Mouse (Mus musculus) limb, embryonic 12.5 days (tissue): Measurements from ENCODE around the gene Arrdc1. TPM values are rescaled to one million over a fixed set of nuclear protein-coding genes. Genes with fewer than 3 reads are reported as not detected.
"Not testable (repeated sequence)": the region's sequence is repeated elsewhere in the genome, so short reads cannot be mapped to it uniquely, and the experiment has no call there.

ENCODE experiments used
- ATAC-seq: fragments of 200-750 bp; cut with Nextera tagmentation; 2 replicates; pipeline ENCODE4 v1.8.0; 2017; ENCODE audit warnings: low read depth, moderate TSS enrichment; ENCODE audit not compliant: insufficient number of reproducible peaks, insufficient read depth, low FRiP score, low TSS enrichment
- H3K27ac ChIP-seq: fragments of 300-500 bp; sonication (generic); 2 replicates; pipeline ENCODE4 v1.5.1; 2016; ENCODE audit warnings: mild to moderate bottlenecking, moderate library complexity
- H3K27me3 ChIP-seq: fragments of 300-500 bp; sonication (generic); 2 replicates; pipeline ENCODE4 v1.6.1; 2016; ENCODE audit warnings: mild to moderate bottlenecking, moderate library complexity
- H3K36me3 ChIP-seq: fragments of 300-500 bp; sonication (generic); 2 replicates; pipeline ENCODE4 v1.6.1; 2016; ENCODE audit warnings: mild to moderate bottlenecking, moderate library complexity
- H3K4me1 ChIP-seq: fragments of 300-500 bp; sonication (generic); replicated peaks from 2 replicates; pipeline ENCODE4 v1.6.1; 2016
- H3K4me2 ChIP-seq: fragments of 300-500 bp; sonication (generic); 2 replicates; pipeline ENCODE4 v1.6.1; 2016; ENCODE audit warnings: mild to moderate bottlenecking, moderate library complexity
- H3K4me3 ChIP-seq: fragments of 300-500 bp; sonication (generic); replicated peaks from 2 replicates; pipeline ENCODE4 v1.5.1; 2016; ENCODE audit warnings: mild to moderate bottlenecking
- H3K9ac ChIP-seq: fragments of 300-500 bp; sonication (generic); replicated peaks from 2 replicates; pipeline ENCODE4 v1.6.1; 2016; ENCODE audit warnings: mild to moderate bottlenecking, moderate library complexity
- H3K9me3 ChIP-seq: fragments of 300-500 bp; sonication (generic); 2 replicates; pipeline ENCODE4 v1.6.1; 2016; ENCODE audit warnings: mild to moderate bottlenecking, moderate library complexity
- WGBS: fragments of 180-500 bp; shearing (Covaris S2); methylation state at CpG from one replicate; pipeline ENCODE4 v1.1.7; 2016; 5-methylcytosine and 5-hydroxymethylcytosine counted together
- polyA plus RNA-seq: library from polyadenylated mRNA; unstranded; fragments of >200 nt; fragmentation: Nextera tagmentation; extraction: Ambion mirVana; gene quantifications from 2 replicates; pipeline ENCODE4 v1.2.1, GENCODE M21; 2016

Arrdc1 gene
- polyA plus RNA-seq, 1 experiment from 2014 or later: 21.3 TPM

DNA sequence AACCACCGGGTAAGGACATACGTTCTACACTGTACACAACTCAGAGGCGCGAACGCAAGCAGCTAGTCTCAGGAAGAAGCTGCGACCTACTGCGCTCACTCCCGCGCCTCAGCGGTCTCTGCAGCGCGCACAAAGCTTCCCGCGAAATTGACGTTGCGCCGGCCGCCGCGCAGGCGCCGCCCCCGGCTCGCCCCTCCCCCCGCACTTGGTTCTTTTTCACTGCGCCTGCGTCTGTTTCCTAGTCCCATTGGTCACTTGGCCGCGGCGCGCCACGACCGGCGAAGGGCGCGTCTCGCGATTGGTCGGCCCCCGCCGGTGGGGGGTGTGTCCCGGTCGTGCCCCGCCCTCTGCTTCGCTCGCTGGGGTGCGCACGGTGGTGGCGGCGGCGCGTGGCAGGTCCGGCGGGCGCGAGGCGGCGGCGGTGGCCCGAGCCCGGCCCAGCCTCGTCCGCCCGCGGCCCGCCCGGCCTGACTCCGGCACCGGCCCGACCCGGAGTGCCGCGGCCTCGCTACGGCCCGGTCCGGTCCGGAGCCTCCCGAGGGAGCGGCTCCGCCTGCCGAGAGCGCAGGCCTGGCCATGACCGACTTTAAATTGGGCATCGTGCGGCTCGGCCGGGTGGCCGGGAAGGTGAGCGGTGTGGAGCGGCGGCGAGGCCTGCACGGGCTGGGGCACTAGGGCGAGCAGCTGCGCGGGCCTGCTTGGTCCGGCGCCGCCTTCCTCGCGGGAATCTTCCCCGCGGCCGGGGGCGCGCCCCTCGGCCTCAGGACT is 14.6 kb upstream of the Arrdc1 start, which contains the start of gene Zmynd19:
Zmynd19 (plus strand) TSS at position 372 of the 768 bp plus-strand sequence.
- Histone ChIP-seq H3K36me3 (peaks cover 29% of the 10 kb centered on the region), H3K27me3 (no peaks in the 10 kb centered on the region), H3K27ac (peak within 1 kb of the TSS; percentile 79), H3K9me3 (no peaks in the 10 kb centered on the region), H3K4me2 (peak within 1 kb of the TSS; percentile 93), H3K4me3 (peak within 1 kb of the TSS; percentile 99), H3K9ac (peak within 1 kb of the TSS; percentile 93), H3K4me1 (peaks cover 14% of the 10 kb centered on the region)
- under 1% methylated on average over 93 of the region's 108 CpGs for WGBS
- peak; percentile 98 for ATAC-seq

DNA sequence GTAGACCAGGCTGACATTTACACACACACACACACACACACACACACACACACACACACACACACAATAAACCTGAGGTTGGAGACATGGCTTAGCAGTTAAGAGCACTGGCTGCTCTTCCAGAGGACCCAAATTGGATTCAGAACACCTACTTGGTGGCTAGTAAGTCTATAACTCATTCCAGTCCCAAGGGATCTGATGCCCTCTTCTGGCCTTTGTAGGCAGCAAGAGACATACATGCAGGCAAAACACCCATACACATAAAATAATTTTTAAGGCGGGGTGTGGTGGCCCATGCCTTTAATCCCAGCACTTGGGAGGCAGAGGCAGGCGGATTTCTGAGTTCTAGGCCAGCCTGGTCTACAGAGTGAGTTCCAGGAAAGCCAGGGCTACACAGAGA is 9.3 kb upstream of the Arrdc1 start:
- H3K9ac ChIP-seq, H3K27ac ChIP-seq, H3K9me3 ChIP-seq, H3K4me2 ChIP-seq, H3K36me3 ChIP-seq, H3K4me3 ChIP-seq, ATAC-seq, H3K4me1 ChIP-seq, H3K27me3 ChIP-seq: not testable (repeated sequence)
- WGBS: 46% methylated on average over 2 of the region's 2 CpGs

GRCm38 (mm10) chr2:24942092-24942491 is 7.0 kb upstream of the Arrdc1 start:
- no peaks in the 10 kb centered on the region for H3K36me3 ChIP-seq
- H3K27me3 ChIP-seq: no peaks in the 10 kb centered on the region
- no peak overlapping the region for H3K4me3 ChIP-seq
- no peak overlapping the region for H3K4me2 ChIP-seq
- no peak overlapping the region for H3K27ac ChIP-seq
- H3K9ac ChIP-seq: no peak overlapping the region
- no peaks in the 10 kb centered on the region for H3K9me3 ChIP-seq
- no peak for ATAC-seq
- no peaks in the 10 kb centered on the region for H3K4me1 ChIP-seq
- WGBS: 80% methylated on average over 4 of the region's 4 CpGs

- peak overlapping the region; percentile 94 for H3K4me2 ChIP-seq
- H3K27ac ChIP-seq: no peak overlapping the region
- H3K9ac ChIP-seq: peak overlapping the region; percentile 74
- 5% methylated on average over 19 of the region's 19 CpGs for WGBS
- peaks cover 8% of the 10 kb centered on the region; the same call in 1 of the 2 replicates for H3K4me1 ChIP-seq
- peak; percentile 38 for ATAC-seq
- H3K4me3 ChIP-seq: peak overlapping the region; percentile 63
- H3K9me3 ChIP-seq: no peaks in the 10 kb centered on the region
- peaks cover 19% of the 10 kb centered on the region for H3K27me3 ChIP-seq
- no peaks in the 10 kb centered on the region for H3K36me3 ChIP-seq
These were observed 550 bp downstream of the Arrdc1 start for GRCm38 (mm10) chr2:24934441-24934963.

DNA sequence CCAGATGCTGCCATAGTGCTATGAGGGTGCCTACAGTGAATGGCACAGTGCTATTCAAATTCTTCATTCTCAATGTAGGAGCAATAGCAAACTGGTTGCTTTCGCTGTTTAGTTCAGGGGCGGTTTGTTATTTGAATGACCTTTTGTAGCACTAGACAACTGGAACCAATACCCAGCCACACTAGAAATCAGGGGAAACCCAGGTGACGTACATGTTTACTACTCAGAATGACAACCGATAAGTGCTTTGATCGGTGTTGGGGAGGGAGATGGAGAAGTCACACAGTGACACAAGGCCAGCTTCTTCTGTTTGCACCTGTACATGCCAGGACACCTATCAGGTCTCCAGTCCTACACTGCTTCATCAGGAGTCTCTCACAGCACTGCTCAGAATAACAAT is 5.5 kb downstream of the Arrdc1 start:
- H3K36me3 ChIP-seq: no peaks in the 10 kb centered on the region
- H3K4me3 ChIP-seq: no peak overlapping the region
- no peak overlapping the region for H3K27ac ChIP-seq
- H3K4me1 ChIP-seq: peaks cover 8% of the 10 kb centered on the region; the same call in 1 of the 2 replicates
- H3K4me2 ChIP-seq: no peak overlapping the region
- H3K9ac ChIP-seq: no peak overlapping the region
- no peaks in the 10 kb centered on the region for H3K9me3 ChIP-seq
- WGBS: 94% methylated on average over 5 of the region's 5 CpGs
- peaks cover 26% of the 10 kb centered on the region for H3K27me3 ChIP-seq
- ATAC-seq: no peak

DNA sequence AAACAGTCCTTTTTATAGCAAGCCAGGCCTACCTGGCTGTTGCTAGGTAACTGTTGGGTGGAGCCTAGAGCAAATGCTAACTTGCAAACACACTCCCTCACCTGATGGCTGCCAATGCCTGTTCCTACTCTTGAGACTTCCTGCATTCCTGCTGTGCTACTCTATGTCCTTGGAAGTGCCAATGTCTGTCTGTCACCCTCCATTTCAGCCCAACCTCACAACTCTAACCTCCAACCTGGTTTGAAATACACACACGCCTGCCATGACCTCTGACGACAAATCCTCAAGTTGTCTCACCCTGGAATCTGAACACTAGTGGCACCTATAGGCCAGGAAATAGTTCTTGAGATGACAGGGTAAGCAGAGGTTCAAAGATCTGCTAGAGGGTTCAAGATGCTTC is 5.9 kb downstream of the Arrdc1 start:
- no peaks in the 10 kb centered on the region for H3K9me3 ChIP-seq
- H3K4me2 ChIP-seq: no peak overlapping the region
- ATAC-seq: no peak
- H3K27me3 ChIP-seq: peaks cover 21% of the 10 kb centered on the region
- H3K27ac ChIP-seq: no peak overlapping the region
- peaks cover 3% of the 10 kb centered on the region; the same call in 1 of the 2 replicates for H3K4me1 ChIP-seq
- no peak overlapping the region for H3K4me3 ChIP-seq
- no peaks in the 10 kb centered on the region for H3K36me3 ChIP-seq
- H3K9ac ChIP-seq: no peak overlapping the region
- 61% methylated on average over 2 of the region's 2 CpGs for WGBS

GRCm38 (mm10) chr2:24927810-24928479 is 7.1 kb downstream of the Arrdc1 start:
- Histone ChIP-seq H3K9me3 (no peaks in the 10 kb centered on the region), H3K4me2 (no peak overlapping the region), H3K4me1 (no peaks in the 10 kb centered on the region), H3K9ac (0 out of 2 replicates have a peak overlapping the region, but pooled peaks have one; percentile 18), H3K4me3 (no peak overlapping the region), H3K36me3 (no peaks in the 10 kb centered on the region), H3K27ac (no peak overlapping the region), H3K27me3 (peaks cover 17% of the 10 kb centered on the region)
- no peak for ATAC-seq
- WGBS: 67% methylated on average over 4 of the region's 4 CpGs

GRCm38 (mm10) chr2:24926965-24927358 is 8.1 kb downstream of the Arrdc1 start:
- H3K4me2 ChIP-seq: no peak overlapping the region
- H3K4me1 ChIP-seq: no peaks in the 10 kb centered on the region
- H3K27me3 ChIP-seq: peaks cover 17% of the 10 kb centered on the region
- 76% methylated on average over 7 of the region's 7 CpGs for WGBS
- ATAC-seq: no peak
- H3K9ac ChIP-seq: no peak overlapping the region
- H3K27ac ChIP-seq: no peak overlapping the region
- H3K4me3 ChIP-seq: no peak overlapping the region
- H3K9me3 ChIP-seq: no peaks in the 10 kb centered on the region
- no peaks in the 10 kb centered on the region for H3K36me3 ChIP-seq

DNA sequence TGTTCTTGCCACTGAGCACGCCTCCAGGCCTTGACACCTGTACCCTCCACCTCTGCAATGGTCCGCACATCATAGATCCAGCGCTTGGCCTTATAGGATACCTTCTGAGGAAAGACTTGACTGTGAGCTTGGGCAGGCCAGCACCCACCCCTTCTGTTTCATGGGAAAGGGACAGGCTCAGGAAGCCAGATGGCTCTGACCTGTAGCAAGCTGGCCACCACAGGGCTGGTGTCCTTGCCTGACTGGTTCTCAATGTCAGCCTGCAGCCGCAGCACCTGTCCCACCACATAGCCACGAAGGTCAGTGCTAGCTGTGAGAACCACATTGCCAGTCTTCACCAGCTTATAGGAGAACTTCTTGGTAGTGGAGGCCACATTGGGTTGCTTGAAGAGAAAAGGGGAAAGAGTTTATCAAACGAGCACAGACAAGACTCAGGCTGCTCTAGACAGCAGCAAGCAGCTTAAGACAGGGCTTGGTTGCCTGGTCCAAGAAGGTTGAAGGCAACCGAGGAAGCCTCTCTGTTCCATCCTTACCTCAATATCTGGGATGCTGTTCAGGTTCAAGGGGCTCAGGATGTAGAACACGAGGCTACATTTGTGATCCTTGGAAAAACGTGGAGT is 8.6 kb downstream of the Arrdc1 start:
- WGBS: 82% methylated on average over 9 of the region's 9 CpGs
- Histone ChIP-seq H3K4me2 (no peak overlapping the region), H3K27ac (no peak overlapping the region), H3K9me3 (no peaks in the 10 kb centered on the region), H3K27me3 (peaks cover 17% of the 10 kb centered on the region), H3K9ac (no peak overlapping the region), H3K4me1 (no peaks in the 10 kb centered on the region), H3K36me3 (no peaks in the 10 kb centered on the region), H3K4me3 (no peak overlapping the region)
- ATAC-seq: no peak

- Histone ChIP-seq H3K27ac (no peak overlapping the region), H3K9ac (no peak overlapping the region), H3K4me1 (no peaks in the 10 kb centered on the region), H3K4me3 (no peak overlapping the region), H3K4me2 (no peak overlapping the region), H3K36me3 (no peaks in the 10 kb centered on the region), H3K9me3 (no peaks in the 10 kb centered on the region), H3K27me3 (peaks cover 17% of the 10 kb centered on the region)
- no peak for ATAC-seq
- 80% methylated on average over 8 of the region's 8 CpGs for WGBS
These were observed 9.8 kb downstream of the Arrdc1 start for GRCm38 (mm10) chr2:24925284-24925683.

DNA sequence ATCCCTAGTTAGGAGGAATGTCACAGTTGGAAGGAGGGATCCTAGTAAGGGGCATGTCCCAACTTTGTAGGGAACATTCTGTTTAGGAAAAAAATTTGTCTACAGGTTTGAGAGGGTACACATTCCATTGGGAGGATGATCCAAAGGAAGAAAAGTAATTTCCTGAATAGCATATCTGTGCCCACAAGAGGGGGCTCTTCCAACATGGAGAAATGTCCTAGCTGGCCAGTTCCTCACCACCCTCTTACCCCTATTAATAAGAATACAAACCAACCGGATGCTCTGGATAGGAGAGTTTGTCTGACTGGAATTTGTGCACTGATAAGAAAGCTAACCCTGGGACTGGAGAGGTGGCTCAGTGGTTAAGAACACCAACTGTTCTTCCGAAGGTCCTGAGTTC is 11.5 kb downstream of the Arrdc1 start:
- Histone ChIP-seq H3K9me3 (no peaks in the 10 kb centered on the region), H3K4me1 (no peaks in the 10 kb centered on the region), H3K4me3 (no peak overlapping the region), H3K4me2 (no peak overlapping the region), H3K9ac (no peak overlapping the region), H3K27ac (no peak overlapping the region), H3K36me3 (no peaks in the 10 kb centered on the region), H3K27me3 (peaks cover 11% of the 10 kb centered on the region; the same call in 1 of the 2 replicates)
- 57% methylated on average over 2 of the region's 2 CpGs for whole genome bisulfite sequencing
- ATAC-seq: no peak
